9 mouse cellular contexts compared by ENCODE assay signal in the genomic region with DNA sequence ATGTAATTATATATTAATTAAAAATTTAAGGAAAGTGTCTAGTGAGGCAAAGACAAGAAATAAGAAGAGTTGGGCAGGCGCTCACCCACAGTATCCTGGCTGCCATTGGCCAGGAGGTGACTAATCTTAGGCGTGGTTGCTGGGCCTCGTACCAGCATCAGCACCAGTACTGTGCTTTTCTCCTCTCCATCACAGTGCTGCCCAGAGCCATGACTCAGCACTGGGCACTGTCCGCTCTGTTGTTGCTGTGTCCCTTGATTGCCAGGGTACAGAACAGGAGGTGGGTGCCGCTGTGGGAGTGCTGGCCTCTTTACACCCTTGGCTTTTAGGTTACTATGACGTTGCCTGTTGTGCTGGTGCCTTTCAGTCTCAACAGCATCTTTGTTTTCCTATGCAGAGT. TPM values are rescaled to one million over a fixed set of nuclear protein-coding genes. Genes with fewer than 3 reads are reported as not detected.
A peak's percentile ranks its signal among the peaks of the same experiment; 100 is the strongest.
DNase-seq lines count a peak whose midpoint lies in the region; ATAC-seq lines count a peak whose summit lies in the region.
"Had no signal": no experiment of that assay in that cellular context is flagged by ENCODE, and none has a peak within 500 bp of the region (broad histone marks: within the 10 kb centered on the region; RNA-seq: fewer than 3 reads in every experiment).

No protein-coding gene starts in this region.

- H3K27me3 ChIP-seq in heart, embryonic 11.5 days (ENCODE audit: control insufficient read depth, insufficient read depth, low read length) = no peaks in the 10 kb centered on the region
- H3K27me3 ChIP-seq in forebrain, embryonic 14.5 days (replicated peaks; ENCODE audit: control insufficient read depth, insufficient read depth, low read length) = no peaks in the 10 kb centered on the region
- H3K27me3 ChIP-seq in hindbrain, embryonic 16.5 days (replicated peaks; ENCODE audit: control insufficient read depth, insufficient read depth, low read length) = no peaks in the 10 kb centered on the region
- H3K27me3 ChIP-seq in neural tube, embryonic 14.5 days (ENCODE audit: control insufficient read depth, insufficient read depth, low read length) = no peaks in the 10 kb centered on the region
- H3K27me3 ChIP-seq: embryonic facial prominence, embryonic 13.5 days had no signal

- no peak overlapping the region for H3K4me3 ChIP-seq in heart, embryonic 11.5 days (ENCODE audit: low read depth, low read length)
- H3K4me3 ChIP-seq in forebrain, embryonic 14.5 days (ENCODE audit: low read depth, low read length) = no peak overlapping the region
- no peak overlapping the region for H3K4me3 ChIP-seq in hindbrain, embryonic 16.5 days (ENCODE audit: low read length)
- no peak overlapping the region for H3K4me3 ChIP-seq in neural tube, embryonic 14.5 days (ENCODE audit: low read depth, low read length)
- H3K4me3 ChIP-seq: embryonic facial prominence, embryonic 13.5 days had no signal

- 78% methylated on average over 6 of the region's 6 CpGs for WGBS in heart, embryonic 11.5 days (ENCODE audit: insufficient replicate concordance)
- WGBS in forebrain, embryonic 14.5 days = 86% methylated on average over 6 of the region's 6 CpGs
- WGBS in hindbrain, embryonic 16.5 days = 83% methylated on average over 6 of the region's 6 CpGs
- 87% methylated on average over 6 of the region's 6 CpGs for WGBS in neural tube, embryonic 14.5 days

- no peak for ATAC-seq in heart, embryonic 11.5 days (replicated peaks; ENCODE audit: insufficient number of reproducible peaks, low FRiP score, low TSS enrichment)
- peak; percentile 23 for ATAC-seq in CD4-positive, CD25-positive, alpha-beta regulatory T cell, adult 4 months
- ATAC-seq in forebrain, embryonic 14.5 days = peak; percentile 58; the same call in 1 of the 2 replicates
- peak; percentile 67 for ATAC-seq in hindbrain, embryonic 16.5 days
- peak; percentile 49 for ATAC-seq in neural tube, embryonic 14.5 days (ENCODE audit: low read depth)
- no peak for ATAC-seq in granulocyte monocyte progenitor cell, adult 5-6 weeks (replicated peaks; ENCODE audit: poor library complexity, severe bottlenecking)

- no peak overlapping the region for H3K27ac ChIP-seq in heart, embryonic 11.5 days (ENCODE audit: low read depth, low read length)
- H3K27ac ChIP-seq in forebrain, embryonic 14.5 days (ENCODE audit: low read depth, low read length) = no peak overlapping the region
- H3K27ac ChIP-seq in hindbrain, embryonic 16.5 days (ENCODE audit: low read depth, low read length) = no peak overlapping the region
- no peak overlapping the region for H3K27ac ChIP-seq in neural tube, embryonic 14.5 days (ENCODE audit: low read depth, low read length)
- H3K27ac ChIP-seq: embryonic facial prominence, embryonic 13.5 days had no signal

- H3K4me2 ChIP-seq in heart, embryonic 11.5 days = no peak overlapping the region
- H3K4me2 ChIP-seq in forebrain, embryonic 14.5 days (ENCODE audit: low read length) = no peak overlapping the region
- no peak overlapping the region for H3K4me2 ChIP-seq in hindbrain, embryonic 16.5 days (ENCODE audit: low read length)
- no peak overlapping the region for H3K4me2 ChIP-seq in neural tube, embryonic 14.5 days (ENCODE audit: low read depth, low read length)
- H3K4me2 ChIP-seq: embryonic facial prominence, embryonic 13.5 days had no signal

- H3K9me3 ChIP-seq in heart, embryonic 11.5 days (replicated peaks; ENCODE audit: control insufficient read depth, low read length) = no peaks in the 10 kb centered on the region
- no peaks in the 10 kb centered on the region for H3K9me3 ChIP-seq in forebrain, embryonic 14.5 days (replicated peaks; ENCODE audit: control insufficient read depth, low read length)
- H3K9me3 ChIP-seq in hindbrain, embryonic 16.5 days (ENCODE audit: control insufficient read depth, low read length) = no peaks in the 10 kb centered on the region
- no peaks in the 10 kb centered on the region for H3K9me3 ChIP-seq in neural tube, embryonic 14.5 days (ENCODE audit: control insufficient read depth, low read length)
- H3K9me3 ChIP-seq: embryonic facial prominence, embryonic 13.5 days had no signal

- peak; percentile 84 to 91 for DNase-seq in heart, adult 18-20 months
- DNase-seq in forebrain, embryonic 14.5 days (ENCODE audit: low spot score) = no peak
- DNase-seq in kidney, postnatal 10 days = no peak

- H3K4me1 ChIP-seq in heart, embryonic 11.5 days (ENCODE audit: control insufficient read depth, insufficient read depth, low read length) = peaks cover 30% of the 10 kb centered on the region
- H3K4me1 ChIP-seq in forebrain, embryonic 14.5 days (ENCODE audit: control insufficient read depth, insufficient read depth, low read length) = no peaks in the 10 kb centered on the region
- H3K4me1 ChIP-seq in hindbrain, embryonic 16.5 days (ENCODE audit: control insufficient read depth, insufficient read depth, low read depth, low read length) = no peaks in the 10 kb centered on the region
- no peaks in the 10 kb centered on the region for H3K4me1 ChIP-seq in neural tube, embryonic 14.5 days (ENCODE audit: control insufficient read depth, insufficient read depth, low read length)

- H3K36me3 ChIP-seq in heart, embryonic 11.5 days (ENCODE audit: control insufficient read depth, insufficient read depth, low read length) = no peaks in the 10 kb centered on the region
- H3K36me3 ChIP-seq in forebrain, embryonic 14.5 days (ENCODE audit: control insufficient read depth, insufficient read depth, low read length) = no peaks in the 10 kb centered on the region
- no peaks in the 10 kb centered on the region for H3K36me3 ChIP-seq in hindbrain, embryonic 16.5 days (ENCODE audit: control insufficient read depth, insufficient read depth, low read length)
- H3K36me3 ChIP-seq in neural tube, embryonic 14.5 days (ENCODE audit: control insufficient read depth, insufficient read depth, low read length) = no peaks in the 10 kb centered on the region

- no peak overlapping the region for H3K9ac ChIP-seq in heart, embryonic 11.5 days (ENCODE audit: low read depth, low read length)
- no peak overlapping the region for H3K9ac ChIP-seq in forebrain, embryonic 14.5 days (ENCODE audit: low read length)
- no peak overlapping the region for H3K9ac ChIP-seq in hindbrain, embryonic 16.5 days (ENCODE audit: low read depth, low read length)
- no peak overlapping the region for H3K9ac ChIP-seq in neural tube, embryonic 14.5 days (replicated peaks; ENCODE audit: low read depth, low read length)
- H3K9ac ChIP-seq: embryonic facial prominence, embryonic 13.5 days had no signal

RNA-seq across cellular contexts. Expression of gene Sec24d, which starts 54.4 kb away (rescaled TPM):
- total RNA-seq in heart, adult 18-20 months (2021) = 10 to 100 TPM; 26.5 to 34.2 TPM
- 66.1 and 73.4 TPM in 2 replicates for polyA plus RNA-seq in heart, embryonic 11.5 days (2014; fragmentation: Nextera tagmentation; extraction: Ambion mirVana)
- 10 to 100 TPM; 15.5 to 16.2 TPM for polyA plus RNA-seq in CD4-positive, CD25-positive, alpha-beta regulatory T cell, adult 4 months (2017; shearing (Covaris generic))
- 16.8 and 19.6 TPM in 2 replicates for polyA plus RNA-seq in forebrain, embryonic 14.5 days (2014; fragmentation: Nextera tagmentation; extraction: Ambion mirVana)
- polyA plus RNA-seq in hindbrain, embryonic 16.5 days (2015; fragmentation: Nextera tagmentation; extraction: Ambion mirVana) = 16.3 and 18.7 TPM in 2 replicates
- polyA plus RNA-seq in neural tube, embryonic 14.5 days (2014; fragmentation: Nextera tagmentation; extraction: Ambion mirVana) = 10.2 and 20.4 TPM in 2 replicates
- 45.6 and 66.7 TPM in 2 replicates for total RNA-seq in granulocyte monocyte progenitor cell, adult 5-6 weeks (2014; fragmentation: Nextera tagmentation)
- 43.3 and 61.9 TPM in 2 replicates for total RNA-seq in granulocyte monocyte progenitor cell, adult 5-6 weeks (2017)

Comparison
In these comparisons a context has a peak if more than half of its experiments do, and no peak if none do; other contexts are left out.
1. DNase-seq: peak in heart, adult 18-20 months (2 of 2); none in forebrain, embryonic 14.5 days (single experiment) and kidney, postnatal 10 days (single experiment).
2. ATAC-seq: peak in CD4-positive, CD25-positive, alpha-beta regulatory T cell, adult 4 months (single experiment), forebrain, embryonic 14.5 days (single experiment), hindbrain, embryonic 16.5 days (single experiment) and neural tube, embryonic 14.5 days (single experiment); none in heart, embryonic 11.5 days (single experiment) and granulocyte monocyte progenitor cell, adult 5-6 weeks (single experiment).